Mouse (Mus musculus) kidney, embryonic 14.5 days (tissue): ENCODE data around the gene Gm3435. TPM values are rescaled to one million over a fixed set of nuclear protein-coding genes. Genes with fewer than 3 reads are reported as not detected.

ENCODE experiments used
- polyA plus RNA-seq: library from polyadenylated mRNA; unstranded; fragments of >200 nt; fragmentation: Nextera tagmentation; extraction: Ambion mirVana; gene quantifications from 2 replicates; pipeline ENCODE4 v1.2.1, GENCODE M21; 2014

Gm3435 gene
- polyA plus RNA-seq, 1 experiment from 2014 or later, result 8.2 TPM

Other genes starting within 250 kb of the Gm3435 start
- 6.7 and 8.3 TPM in 2 replicates for gene Wdr27, start 67.0 kb upstream of the Gm3435 start, polyA plus RNA-seq
- gene 1600012H06Rik, start 67.0 kb upstream of the Gm3435 start, polyA plus RNA-seq, result 23.3 and 31.2 TPM in 2 replicates
- 37.4 and 44.2 TPM in 2 replicates for gene Phf10, start 48.9 kb upstream of the Gm3435 start, polyA plus RNA-seq
- 8.0 and 12.7 TPM in 2 replicates for gene 9030025P20Rik, start 31.7 kb upstream of the Gm3435 start, polyA plus RNA-seq
- 1.1 TPM in 1 of 2 replicates, not detected in the other for gene Gm3417, start 31.4 kb upstream of the Gm3435 start, polyA plus RNA-seq
- 70.0 and 96.9 TPM in 2 replicates for gene Ermard, start 31.0 kb downstream of the Gm3435 start, polyA plus RNA-seq
- gene Tcte3, start 31.3 kb downstream of the Gm3435 start, polyA plus RNA-seq, result not detected in 2 replicates
- 3.8 and 4.0 TPM in 2 replicates for gene Gm3448, start 31.4 kb downstream of the Gm3435 start, polyA plus RNA-seq